ENCODE assay signal across 9 mouse cellular contexts in the genomic region with DNA sequence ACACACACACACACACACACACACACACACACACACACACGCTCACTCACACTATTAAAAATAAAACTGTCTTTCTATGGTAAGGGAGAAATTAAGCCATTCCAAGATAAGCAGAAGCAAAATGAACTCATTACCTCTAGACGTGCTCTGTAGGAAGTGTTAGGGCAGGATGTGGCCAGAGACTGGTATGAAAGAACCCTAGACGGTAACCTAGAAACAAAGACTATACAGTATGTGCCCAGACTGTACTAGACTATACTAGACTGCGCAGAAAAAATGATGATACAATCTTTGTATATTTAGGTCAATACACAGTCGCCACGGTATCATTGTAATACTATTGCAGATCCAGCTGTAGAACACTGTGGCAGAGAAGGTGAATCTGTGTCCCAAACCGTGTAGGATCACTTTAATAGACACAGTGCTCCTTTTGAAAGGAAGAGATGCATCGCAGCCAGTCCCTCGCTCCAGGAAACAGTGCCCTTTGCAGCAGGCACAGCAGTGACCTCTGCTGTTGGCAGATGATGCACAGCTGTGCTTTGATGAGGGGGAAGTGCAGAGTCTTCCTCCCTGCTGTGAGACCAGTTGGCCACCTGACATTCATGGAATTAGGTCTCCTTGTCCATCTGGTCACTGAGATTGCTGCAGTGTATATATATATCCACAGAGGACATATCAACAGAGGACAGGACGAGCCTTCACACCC. TPM values are rescaled to one million over a fixed set of nuclear protein-coding genes. Genes with fewer than 3 reads are reported as not detected.
DNase-seq lines count a peak whose midpoint lies in the region; ATAC-seq and TF ChIP-seq lines count a peak whose summit lies in the region.
"Had no signal": no experiment of that assay in that cellular context is flagged by ENCODE, and none has a peak within 500 bp of the region (broad histone marks: within the 10 kb centered on the region; RNA-seq: fewer than 3 reads in every experiment).

No protein-coding gene starts in this region.

- H3K4me1 ChIP-seq in testis, adult 2 months (ENCODE audit: control insufficient read depth, insufficient read depth, low read length) = no peaks in the 10 kb centered on the region
- H3K4me1 ChIP-seq in heart, embryonic 10.5 days = peaks cover 5% of the 10 kb centered on the region; the same call in 1 of the 2 replicates

- no peaks in the 10 kb centered on the region for H3K9me3 ChIP-seq in heart, embryonic 10.5 days
- H3K9me3 ChIP-seq: midbrain, embryonic 12.5 days had no signal

- H3K27me3 ChIP-seq in testis, adult 2 months (ENCODE audit: control insufficient read depth, insufficient read depth, low read length) = no peaks in the 10 kb centered on the region
- no peaks in the 10 kb centered on the region for H3K27me3 ChIP-seq in heart, embryonic 10.5 days (ENCODE audit: insufficient read depth, poor library complexity, severe bottlenecking)
- H3K27me3 ChIP-seq: midbrain, embryonic 12.5 days had no signal

- ATAC-seq in megakaryocyte progenitor cell, adult 5-6 weeks (replicated peaks; ENCODE audit: poor library complexity) = peak; percentile 75

- no peak overlapping the region for H3K27ac ChIP-seq in testis, adult 2 months (ENCODE audit: control insufficient read depth, insufficient read depth, low read depth, low read length)
- H3K27ac ChIP-seq in heart, embryonic 10.5 days = no peak overlapping the region
- H3K27ac ChIP-seq: midbrain, embryonic 12.5 days had no signal

- no peak overlapping the region for H3K4me3 ChIP-seq in testis, adult 2 months (ENCODE audit: control insufficient read depth, low read depth, low read length)
- H3K4me3 ChIP-seq in heart, embryonic 10.5 days = no peak overlapping the region
- H3K4me3 ChIP-seq: midbrain, embryonic 12.5 days had no signal

- peaks cover 1% of the 10 kb centered on the region; the same call in 1 of the 2 replicates for H3K36me3 ChIP-seq in testis, adult 2 months (ENCODE audit: control insufficient read depth, insufficient read depth, low read length)
- H3K36me3 ChIP-seq in heart, embryonic 10.5 days = no peaks in the 10 kb centered on the region
- H3K36me3 ChIP-seq: midbrain, embryonic 12.5 days had no signal

- DNase-seq in cerebellum, adult 18-20 months = peak; percentile 8 to 9
- DNase-seq in cerebellum, adult 11 months = no peak
- no peak for DNase-seq in testis, postnatal 14 days (ENCODE audit: low spot score)
- no peak for DNase-seq in layer of hippocampus, adult 11-12 months (ENCODE audit: low spot score)
- DNase-seq in adrenal gland, postnatal 4 days (ENCODE audit: low spot score in 2 of 2) = no peak
- no peak for DNase-seq in heart, embryonic 10.5 days (ENCODE audit: low spot score)

- TF ChIP-seq POLR2A in testis, adult 2 months (IDR thresholded peaks at IDR 0.05; ENCODE audit: control insufficient read depth, low read depth, low read length) = no peak

- 48% methylated on average over 10 of the region's 10 CpGs for WGBS in heart, embryonic 10.5 days

- peak; percentile 22; the same call in 1 of the 2 replicates for TF ChIP-seq CTCF in testis, adult 2 months (IDR thresholded peaks at IDR 0.05; ENCODE audit: control insufficient read depth, insufficient read depth, insufficient replicate concordance, low read depth, low read length)

RNA-seq across cellular contexts. Expression of a gene that starts 26.1 kb away (rescaled TPM):
- polyA plus RNA-seq in testis, adult 2 months (2012; rRNA removed) = 142 and 204 TPM in 2 replicates
- total RNA-seq in megakaryocyte progenitor cell, adult 5-6 weeks (2015) = 372 and 413 TPM in 2 replicates
- 255 and 284 TPM in 2 replicates for total RNA-seq in megakaryocyte progenitor cell, adult 5-6 weeks (2017)
- 100 to 1,000 TPM; 173 to 175 TPM for total RNA-seq in adrenal gland, postnatal 4 days (2021)
- polyA plus RNA-seq in heart, embryonic 10.5 days (2016; fragmentation: Nextera tagmentation; extraction: Ambion mirVana) = 241 and 302 TPM in 2 replicates

RNA-seq across cellular contexts. Expression of a gene that starts 30.4 kb away (rescaled TPM):
- polyA plus RNA-seq in testis, adult 2 months (2012; rRNA removed) = 268 and 301 TPM in 2 replicates
- 0.17 TPM in 1 of 2 replicates, not detected in the other for total RNA-seq in megakaryocyte progenitor cell, adult 5-6 weeks (2015)
- total RNA-seq in megakaryocyte progenitor cell, adult 5-6 weeks (2017) = 0.25 TPM in 1 of 2 replicates, not detected in the other
- total RNA-seq in adrenal gland, postnatal 4 days (2021) = 1 to 10 TPM; 2.0 to 3.4 TPM
- polyA plus RNA-seq in heart, embryonic 10.5 days (2016; fragmentation: Nextera tagmentation; extraction: Ambion mirVana) = 0.24 and 0.31 TPM in 2 replicates

Comparison
In these comparisons a context has a peak if more than half of its experiments do, and no peak if none do; other contexts are left out.
1. DNase-seq: peak in cerebellum, adult 18-20 months (2 of 2); none in cerebellum, adult 11 months (single experiment), testis, postnatal 14 days (single experiment), layer of hippocampus, adult 11-12 months (single experiment), adrenal gland, postnatal 4 days (0 of 2) and heart, embryonic 10.5 days (single experiment).